Mouse (Mus musculus) stomach, embryonic 14.5 days (tissue): ENCODE measurements around the gene Slit3. TPM values are rescaled to one million over a fixed set of nuclear protein-coding genes. Genes with fewer than 3 reads are reported as not detected.
A peak's percentile ranks its signal among the peaks of the same experiment; 100 is the strongest.

ENCODE experiments used
- ATAC-seq: fragments of 200-750 bp; cut with Nextera tagmentation; 2 replicates; pipeline ENCODE4 v1.8.0; 2017; ENCODE audit warnings: low read depth, moderate TSS enrichment; ENCODE audit not compliant: insufficient number of reproducible peaks, insufficient read depth, low FRiP score
- H3K27ac ChIP-seq: fragments of 300-500 bp; sonication (generic); 2 replicates; pipeline ENCODE4 v1.5.1; 2014; ENCODE audit warnings: mild to moderate bottlenecking, low read length, moderate library complexity, mixed read lengths
- H3K27me3 ChIP-seq: fragments of 300-500 bp; sonication (generic); 2 replicates; pipeline ENCODE4 v1.6.1; 2014; ENCODE audit warnings: low read length, control low read depth, mixed read lengths; ENCODE audit not compliant: control insufficient read depth, insufficient read depth
- H3K36me3 ChIP-seq: fragments of 300-500 bp; sonication (generic); 2 replicates; pipeline ENCODE4 v1.6.1; 2014; ENCODE audit warnings: mild to moderate bottlenecking, control low read depth, low read length, moderate library complexity, mixed read lengths; ENCODE audit not compliant: control insufficient read depth, insufficient read depth
- H3K4me1 ChIP-seq: fragments of 300-500 bp; sonication (generic); 2 replicates; pipeline ENCODE4 v1.6.1; 2014; ENCODE audit warnings: low read length, control low read depth, mixed read lengths; ENCODE audit not compliant: control insufficient read depth, insufficient read depth
- H3K4me2 ChIP-seq: fragments of 300-500 bp; sonication (generic); replicated peaks from 2 replicates; pipeline ENCODE4 v1.6.1; 2014; ENCODE audit warnings: low read depth, low read length, control low read depth
- H3K4me3 ChIP-seq: fragments of 300-500 bp; sonication (generic); 2 replicates; pipeline ENCODE4 v1.5.1; 2014; ENCODE audit warnings: low read depth, low read length, control low read depth
- H3K9ac ChIP-seq: fragments of 300-500 bp; sonication (generic); replicated peaks from 2 replicates; pipeline ENCODE4 v1.6.1; 2014; ENCODE audit warnings: low read depth, mild to moderate bottlenecking, control low read depth, low read length, moderate library complexity, mixed read lengths
- H3K9me3 ChIP-seq: fragments of 300-500 bp; sonication (generic); 2 replicates; pipeline ENCODE4 v1.6.1; 2016; ENCODE audit warnings: low read depth, low read length, control low read depth; ENCODE audit not compliant: control insufficient read depth
- WGBS: fragments of 180-500 bp; shearing (Covaris S2); extraction: QIAGEN DNeasy Blood & Tissue Kit; methylation state at CpG from one replicate; pipeline ENCODE4 v1.1.7; 2014; 5-methylcytosine and 5-hydroxymethylcytosine counted together
- polyA plus RNA-seq: library from polyadenylated mRNA; unstranded; fragments of >200 nt; fragmentation: Nextera tagmentation; extraction: Ambion mirVana; gene quantifications from 2 replicates; pipeline ENCODE4 v1.2.1, GENCODE M21; 2014

Slit3 gene
- polyA plus RNA-seq, 1 experiment from 2014 or later, result 18.3 TPM

- H3K36me3 ChIP-seq, result no peaks in the 10 kb centered on the region
- no peak overlapping the region for H3K4me3 ChIP-seq
- no peak overlapping the region for H3K4me2 ChIP-seq
- no peaks in the 10 kb centered on the region for H3K4me1 ChIP-seq
- H3K27me3 ChIP-seq, result no peaks in the 10 kb centered on the region
- no peak overlapping the region for H3K9ac ChIP-seq
- 89% methylated on average over 7 of the region's 7 CpGs for WGBS
- H3K27ac ChIP-seq, result no peak overlapping the region
- no peaks in the 10 kb centered on the region for H3K9me3 ChIP-seq
- no peak for ATAC-seq
Observed at GRCm38 (mm10) chr11:35155281-35155680, 34.3 kb downstream of the Slit3 start.

- no peak overlapping the region for H3K4me3 ChIP-seq
- H3K9me3 ChIP-seq, result no peaks in the 10 kb centered on the region
- 89% methylated on average over 5 of the region's 5 CpGs for WGBS
- no peak overlapping the region for H3K4me2 ChIP-seq
- no peaks in the 10 kb centered on the region for H3K36me3 ChIP-seq
- no peaks in the 10 kb centered on the region for H3K4me1 ChIP-seq
- H3K27ac ChIP-seq, result no peak overlapping the region
- no peaks in the 10 kb centered on the region for H3K27me3 ChIP-seq
- no peak overlapping the region for H3K9ac ChIP-seq
- no peak for ATAC-seq
Observed at GRCm38 (mm10) chr11:35156676-35157075, 35.7 kb downstream of the Slit3 start.

GRCm38 (mm10) chr11:35160682-35161211, 39.7 kb downstream of the Slit3 start:
- Histone ChIP-seq H3K4me2 (no peak overlapping the region), H3K4me1 (no peaks in the 10 kb centered on the region), H3K4me3 (no peak overlapping the region), H3K9ac (no peak overlapping the region), H3K27ac (no peak overlapping the region), H3K27me3 (no peaks in the 10 kb centered on the region), H3K36me3 (no peaks in the 10 kb centered on the region), H3K9me3 (no peaks in the 10 kb centered on the region)
- 78% methylated on average over 4 of the region's 4 CpGs for WGBS
- ATAC-seq, result no peak

- H3K4me2 ChIP-seq, result no peak overlapping the region
- H3K36me3 ChIP-seq, result no peaks in the 10 kb centered on the region
- no peak for ATAC-seq
- WGBS, result 95% methylated on average over 3 of the region's 3 CpGs
- H3K27me3 ChIP-seq, result no peaks in the 10 kb centered on the region
- no peak overlapping the region for H3K4me3 ChIP-seq
- H3K9me3 ChIP-seq, result no peaks in the 10 kb centered on the region
- no peak overlapping the region for H3K9ac ChIP-seq
- no peak overlapping the region for H3K27ac ChIP-seq
- H3K4me1 ChIP-seq, result no peaks in the 10 kb centered on the region
Observed at GRCm38 (mm10) chr11:35163396-35163795, 42.4 kb downstream of the Slit3 start.

GRCm38 (mm10) chr11:35167176-35167575, 46.2 kb downstream of the Slit3 start:
- H3K27ac ChIP-seq, result no peak overlapping the region
- 81% methylated on average over 8 of the region's 8 CpGs for WGBS
- no peaks in the 10 kb centered on the region for H3K9me3 ChIP-seq
- no peaks in the 10 kb centered on the region for H3K36me3 ChIP-seq
- no peak overlapping the region for H3K9ac ChIP-seq
- no peak for ATAC-seq
- no peak overlapping the region for H3K4me3 ChIP-seq
- H3K27me3 ChIP-seq, result no peaks in the 10 kb centered on the region
- H3K4me2 ChIP-seq, result no peak overlapping the region
- no peaks in the 10 kb centered on the region for H3K4me1 ChIP-seq

GRCm38 (mm10) chr11:35171505-35171904, 50.5 kb downstream of the Slit3 start:
- no peak overlapping the region for H3K9ac ChIP-seq
- H3K4me1 ChIP-seq, result no peaks in the 10 kb centered on the region
- no peaks in the 10 kb centered on the region for H3K9me3 ChIP-seq
- no peak overlapping the region for H3K4me2 ChIP-seq
- H3K27ac ChIP-seq, result no peak overlapping the region
- WGBS, result 86% methylated on average over 6 of the region's 6 CpGs
- H3K4me3 ChIP-seq, result no peak overlapping the region
- ATAC-seq, result no peak
- no peaks in the 10 kb centered on the region for H3K36me3 ChIP-seq
- no peaks in the 10 kb centered on the region for H3K27me3 ChIP-seq

GRCm38 (mm10) chr11:35177564-35177963, 56.5 kb downstream of the Slit3 start:
- H3K4me3 ChIP-seq, result no peak overlapping the region
- WGBS, result 78% methylated on average over 7 of the region's 7 CpGs
- no peaks in the 10 kb centered on the region for H3K9me3 ChIP-seq
- no peak overlapping the region for H3K4me2 ChIP-seq
- no peak overlapping the region for H3K9ac ChIP-seq
- peaks cover 8% of the 10 kb centered on the region for H3K4me1 ChIP-seq
- no peak overlapping the region for H3K27ac ChIP-seq
- no peaks in the 10 kb centered on the region for H3K27me3 ChIP-seq
- ATAC-seq, result no peak
- no peaks in the 10 kb centered on the region for H3K36me3 ChIP-seq

GRCm38 (mm10) chr11:35178144-35178817, 57.3 kb downstream of the Slit3 start:
- H3K27ac ChIP-seq, result no peak overlapping the region
- WGBS, result 30% methylated on average over 24 of the region's 24 CpGs
- H3K9ac ChIP-seq, result no peak overlapping the region
- H3K4me2 ChIP-seq, result peak overlapping the region; percentile 16; the same call in 1 of the 2 replicates
- H3K4me1 ChIP-seq, result peaks cover 8% of the 10 kb centered on the region
- no peaks in the 10 kb centered on the region for H3K9me3 ChIP-seq
- no peaks in the 10 kb centered on the region for H3K36me3 ChIP-seq
- H3K27me3 ChIP-seq, result no peaks in the 10 kb centered on the region
- no peak overlapping the region for H3K4me3 ChIP-seq
- ATAC-seq, result no peak

- ATAC-seq, result no peak
- no peak overlapping the region for H3K4me2 ChIP-seq
Observed at GRCm38 (mm10) chr11:35179305-35179704, 58.3 kb downstream of the Slit3 start.

More at GRCm38 (mm10) chr11:35179305-35179704, 58.3 kb downstream of the Slit3 start:
- 81% methylated on average over 8 of the region's 8 CpGs for WGBS
- Histone ChIP-seq H3K27ac (no peak overlapping the region), H3K4me1 (peaks cover 8% of the 10 kb centered on the region), H3K4me3 (no peak overlapping the region), H3K9ac (no peak overlapping the region), H3K9me3 (no peaks in the 10 kb centered on the region), H3K27me3 (no peaks in the 10 kb centered on the region), H3K36me3 (no peaks in the 10 kb centered on the region)
